Mouse (Mus musculus): ENCODE data around the gene Scamp1. TPM values are rescaled to one million over a fixed set of nuclear protein-coding genes. Genes with fewer than 3 reads are reported as not detected.
"Not testable (repeated sequence)": the region's sequence is repeated elsewhere in the genome, so short reads cannot be mapped to it uniquely, and the experiment has no call there.

Scamp1 gene
- polyA plus RNA-seq (2015; fragmentation: Nextera tagmentation; extraction: Ambion mirVana), result 7.3 and 8.6 TPM in 2 replicates

- peak within 1 kb of the TSS; percentile 84 for H3K4me3 ChIP-seq (replicated peaks)
- no peaks in the 10 kb centered on the region for H3K36me3 ChIP-seq (replicated peaks)
- H3K4me1 ChIP-seq (replicated peaks), result peaks cover 34% of the 10 kb centered on the region
- no peaks in the 10 kb centered on the region for H3K9me3 ChIP-seq (replicated peaks)
- H3K4me2 ChIP-seq, result peak within 1 kb of the TSS; percentile 94
- under 1% methylated on average over 62 of the region's 62 CpGs for WGBS (ENCODE audit: insufficient replicate concordance)
- peak within 1 kb of the TSS; percentile 82 for H3K9ac ChIP-seq
- peak within 1 kb of the TSS; percentile 72 for H3K27ac ChIP-seq (replicated peaks)
- no peaks in the 10 kb centered on the region for H3K27me3 ChIP-seq
- ATAC-seq (ENCODE audit: insufficient read depth), result peak; percentile 90
Observed at GRCm38 (mm10) chr13:94285281-94285871, at the start of gene Scamp1. Gene Scamp1, minus strand, starts transcription at chr13:94285857.

- no peak for ATAC-seq (ENCODE audit: insufficient read depth)
- no peak overlapping the region for H3K4me2 ChIP-seq
- 59% methylated on average over 3 of the region's 3 CpGs for WGBS (ENCODE audit: insufficient replicate concordance)
Observed at GRCm38 (mm10) chr13:94330392-94330979, 44.8 kb upstream of the Scamp1 start.

GRCm38 (mm10) chr13:94329005-94329404, 43.3 kb upstream of the Scamp1 start:
- not testable (repeated sequence) for H3K4me2 ChIP-seq; H3K27me3 ChIP-seq; H3K9ac ChIP-seq; H3K4me3 ChIP-seq (replicated peaks); H3K27ac ChIP-seq (replicated peaks); H3K9me3 ChIP-seq (replicated peaks); ATAC-seq (ENCODE audit: insufficient read depth); H3K4me1 ChIP-seq (replicated peaks); H3K36me3 ChIP-seq (replicated peaks)
- 70% methylated on average over 6 of the region's 6 CpGs for WGBS (ENCODE audit: insufficient replicate concordance)

More at GRCm38 (mm10) chr13:94330392-94330979, 44.8 kb upstream of the Scamp1 start:
- H3K9ac ChIP-seq, result no peak overlapping the region
- no peaks in the 10 kb centered on the region; the same call in 1 of the 2 replicates for H3K4me1 ChIP-seq (replicated peaks)
- no peak overlapping the region for H3K27ac ChIP-seq (replicated peaks)
- no peak overlapping the region for H3K4me3 ChIP-seq (replicated peaks)
- no peaks in the 10 kb centered on the region for H3K9me3 ChIP-seq (replicated peaks)
- H3K27me3 ChIP-seq, result no peaks in the 10 kb centered on the region
- no peaks in the 10 kb centered on the region for H3K36me3 ChIP-seq (replicated peaks)

DNA sequence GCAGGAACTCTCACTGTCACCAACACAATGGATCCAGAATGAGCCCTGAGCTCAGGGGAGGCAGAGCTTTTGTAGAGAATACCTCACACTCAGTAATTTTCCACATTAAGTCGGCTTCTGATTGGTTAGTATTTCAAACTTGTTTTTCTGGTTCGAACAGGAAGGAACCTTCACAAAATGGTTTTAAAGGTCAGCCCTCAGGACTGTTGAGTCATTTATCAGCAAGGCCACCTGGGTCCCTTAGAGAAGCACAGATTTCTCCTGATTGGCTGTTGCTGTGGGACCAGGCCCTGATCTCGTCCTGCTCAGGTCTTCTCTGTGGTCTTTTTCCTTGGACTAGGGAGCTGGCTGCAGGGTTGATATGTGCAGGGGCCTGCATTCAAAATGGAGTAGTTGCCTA, 42.4 kb upstream of the Scamp1 start:
- Histone ChIP-seq H3K36me3 (replicated peaks) (no peaks in the 10 kb centered on the region), H3K27me3 (no peaks in the 10 kb centered on the region), H3K4me3 (replicated peaks) (no peak overlapping the region), H3K27ac (replicated peaks) (no peak overlapping the region), H3K9ac (no peak overlapping the region), H3K4me2 (no peak overlapping the region), H3K4me1 (replicated peaks) (no peaks in the 10 kb centered on the region; the same call in 1 of the 2 replicates), H3K9me3 (replicated peaks) (no peaks in the 10 kb centered on the region)
- WGBS (ENCODE audit: insufficient replicate concordance), result 23% methylated on average over 3 of the region's 3 CpGs
- peak; percentile 67; the same call in 1 of the 2 replicates for ATAC-seq (ENCODE audit: insufficient read depth)

DNA sequence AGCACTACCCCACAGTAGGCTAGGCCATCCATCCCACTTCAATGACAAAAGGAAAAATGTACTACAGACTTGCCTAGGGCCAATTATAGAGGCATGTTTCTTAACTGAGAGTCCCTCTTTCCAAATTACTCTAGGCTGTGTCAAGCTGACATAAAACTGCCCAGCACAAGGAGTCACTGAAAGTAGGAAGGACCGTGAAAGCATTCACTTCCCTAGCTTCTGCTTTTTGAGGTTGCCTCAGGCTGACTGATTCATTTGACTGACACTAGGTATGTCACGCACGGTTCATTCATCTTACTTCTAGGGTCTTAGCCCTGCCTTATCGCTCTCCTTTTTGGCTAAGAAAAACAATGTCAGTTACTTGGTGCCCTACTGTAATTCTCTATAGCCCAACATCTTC, 36.8 kb upstream of the Scamp1 start:
- no peaks in the 10 kb centered on the region for H3K27me3 ChIP-seq
- no peak overlapping the region for H3K4me2 ChIP-seq
- 38% methylated on average over 4 of the region's 4 CpGs for WGBS (ENCODE audit: insufficient replicate concordance)
- no peak for ATAC-seq (ENCODE audit: insufficient read depth)
- no peak overlapping the region for H3K27ac ChIP-seq (replicated peaks)
- H3K4me1 ChIP-seq (replicated peaks), result no peaks in the 10 kb centered on the region
- no peak overlapping the region for H3K4me3 ChIP-seq (replicated peaks)
- no peaks in the 10 kb centered on the region for H3K9me3 ChIP-seq (replicated peaks)
- no peak overlapping the region for H3K9ac ChIP-seq
- H3K36me3 ChIP-seq (replicated peaks), result no peaks in the 10 kb centered on the region

DNA sequence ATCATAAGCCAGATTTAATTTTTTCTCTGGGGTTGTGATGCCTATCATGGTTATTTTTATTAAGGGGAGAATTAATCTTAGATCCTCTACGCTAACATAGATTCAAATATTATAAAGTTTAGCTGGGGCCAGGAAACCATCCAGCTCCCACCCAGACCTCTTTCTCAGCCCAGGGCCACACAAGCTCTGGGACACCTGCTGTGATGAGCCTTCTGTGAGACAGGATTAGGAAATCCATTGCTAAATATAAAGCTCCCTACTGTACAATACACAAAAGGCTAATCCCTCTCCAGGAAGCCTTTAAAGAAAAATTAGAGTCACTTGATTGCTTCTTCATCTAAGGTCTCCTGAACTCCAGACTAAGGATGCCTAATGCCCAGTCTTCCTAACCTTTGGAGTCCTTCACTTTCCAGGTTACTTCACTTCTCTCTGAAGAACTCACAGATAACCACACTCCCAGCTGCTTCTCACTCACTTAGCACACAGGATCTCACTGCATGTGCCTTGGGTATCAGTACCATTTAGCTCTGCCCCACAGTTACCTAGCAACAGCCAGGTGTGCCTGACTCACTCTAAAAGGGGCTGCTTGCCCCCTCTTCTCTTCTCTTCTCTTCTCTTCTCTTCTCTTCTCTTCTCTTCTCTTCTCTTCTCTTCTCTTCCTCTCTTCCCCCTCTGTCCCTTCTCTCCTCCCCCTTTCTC, 35.6 kb upstream of the Scamp1 start:
- Histone ChIP-seq H3K9ac (no peak overlapping the region), H3K27ac (replicated peaks) (no peak overlapping the region), H3K36me3 (replicated peaks) (no peaks in the 10 kb centered on the region), H3K4me1 (replicated peaks) (no peaks in the 10 kb centered on the region), H3K4me2 (no peak overlapping the region), H3K9me3 (replicated peaks) (no peaks in the 10 kb centered on the region), H3K27me3 (no peaks in the 10 kb centered on the region), H3K4me3 (replicated peaks) (no peak overlapping the region)
- 82% methylated on average over 1 of the region's 1 CpGs for WGBS (ENCODE audit: insufficient replicate concordance)
- ATAC-seq (ENCODE audit: insufficient read depth), result no peak

- Histone ChIP-seq H3K27ac (replicated peaks) (no peak overlapping the region), H3K4me3 (replicated peaks) (no peak overlapping the region), H3K27me3 (no peaks in the 10 kb centered on the region), H3K36me3 (replicated peaks) (no peaks in the 10 kb centered on the region), H3K4me2 (no peak overlapping the region), H3K9me3 (replicated peaks) (no peaks in the 10 kb centered on the region), H3K4me1 (replicated peaks) (no peaks in the 10 kb centered on the region), H3K9ac (no peak overlapping the region)
- no peak for ATAC-seq (ENCODE audit: insufficient read depth)
- 74% methylated on average over 10 of the region's 10 CpGs for WGBS (ENCODE audit: insufficient replicate concordance)
Observed at GRCm38 (mm10) chr13:94316975-94317511, 31.4 kb upstream of the Scamp1 start.

- H3K9me3 ChIP-seq (replicated peaks); H3K27me3 ChIP-seq; H3K4me3 ChIP-seq (replicated peaks); H3K4me1 ChIP-seq (replicated peaks); H3K27ac ChIP-seq (replicated peaks); H3K9ac ChIP-seq; H3K4me2 ChIP-seq; H3K36me3 ChIP-seq (replicated peaks): not testable (repeated sequence)
- ATAC-seq (ENCODE audit: insufficient read depth), result 0 out of 2 replicates have a peak, but pooled peaks have one; percentile 44
- WGBS (ENCODE audit: insufficient replicate concordance), result 77% methylated on average over 8 of the region's 8 CpGs
Observed at GRCm38 (mm10) chr13:94312812-94313211, 27.2 kb upstream of the Scamp1 start.

GRCm38 (mm10) chr13:94308279-94308678, 22.6 kb upstream of the Scamp1 start:
- Histone ChIP-seq H3K27me3 (no peaks in the 10 kb centered on the region), H3K36me3 (replicated peaks) (no peaks in the 10 kb centered on the region), H3K27ac (replicated peaks) (no peak overlapping the region), H3K9ac (no peak overlapping the region), H3K4me2 (no peak overlapping the region), H3K4me1 (replicated peaks) (peaks cover 19% of the 10 kb centered on the region), H3K9me3 (replicated peaks) (no peaks in the 10 kb centered on the region), H3K4me3 (replicated peaks) (no peak overlapping the region)
- no peak for ATAC-seq (ENCODE audit: insufficient read depth)
- WGBS (ENCODE audit: insufficient replicate concordance), result 49% methylated on average over 2 of the region's 2 CpGs

DNA sequence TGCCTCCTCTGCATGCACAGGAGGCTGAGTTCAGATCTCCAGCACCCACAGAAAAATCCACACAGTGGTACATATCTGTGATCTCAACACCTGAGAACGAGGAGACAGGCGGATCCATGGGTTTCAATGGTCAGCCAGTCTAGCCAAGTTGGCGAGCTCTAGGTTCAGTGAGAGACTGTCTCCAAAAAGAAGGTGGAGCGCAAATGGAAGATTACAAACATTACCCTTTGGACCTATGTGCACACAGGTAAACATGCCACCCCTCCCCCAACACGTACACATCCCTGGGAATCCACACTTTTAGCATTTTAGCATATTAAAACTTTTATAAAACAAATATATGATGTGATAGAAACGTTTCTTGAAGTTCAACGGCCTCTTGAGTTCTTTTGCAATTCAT, 21.9 kb upstream of the Scamp1 start:
- H3K4me1 ChIP-seq (replicated peaks), result peaks cover 19% of the 10 kb centered on the region
- H3K27ac ChIP-seq (replicated peaks), result no peak overlapping the region
- no peaks in the 10 kb centered on the region for H3K36me3 ChIP-seq (replicated peaks)
- ATAC-seq (ENCODE audit: insufficient read depth), result no peak
- no peaks in the 10 kb centered on the region for H3K9me3 ChIP-seq (replicated peaks)
- WGBS (ENCODE audit: insufficient replicate concordance), result 71% methylated on average over 7 of the region's 7 CpGs
- H3K4me3 ChIP-seq (replicated peaks), result no peak overlapping the region
- peak overlapping the region; percentile 59; the same call in 1 of the 2 replicates for H3K4me2 ChIP-seq
- no peak overlapping the region for H3K9ac ChIP-seq
- no peaks in the 10 kb centered on the region for H3K27me3 ChIP-seq

- no peaks in the 10 kb centered on the region for H3K27me3 ChIP-seq
- peak; percentile 22; the same call in 1 of the 2 replicates for ATAC-seq (ENCODE audit: insufficient read depth)
- WGBS (ENCODE audit: insufficient replicate concordance), result 28% methylated on average over 5 of the region's 5 CpGs
- peaks cover 21% of the 10 kb centered on the region for H3K4me1 ChIP-seq (replicated peaks)
- H3K36me3 ChIP-seq (replicated peaks), result no peaks in the 10 kb centered on the region
- H3K27ac ChIP-seq (replicated peaks), result no peak overlapping the region
- no peaks in the 10 kb centered on the region for H3K9me3 ChIP-seq (replicated peaks)
- peak overlapping the region; percentile 11; the same call in 1 of the 2 replicates for H3K4me3 ChIP-seq (replicated peaks)
- peak overlapping the region; percentile 12; the same call in 1 of the 2 replicates for H3K9ac ChIP-seq
- H3K4me2 ChIP-seq, result peak overlapping the region; percentile 59
Observed at GRCm38 (mm10) chr13:94306968-94307289, 21.3 kb upstream of the Scamp1 start.
